Mouse (Mus musculus): Measurements from ENCODE around the gene Proser3. TPM values are rescaled to one million over a fixed set of nuclear protein-coding genes. Genes with fewer than 3 reads are reported as not detected.
A peak's percentile ranks its signal among the peaks of the same experiment; 100 is the strongest.

Gene Proser3
- polyA plus RNA-seq, 1 experiment from 2014 or later = 11.0 TPM

DNA sequence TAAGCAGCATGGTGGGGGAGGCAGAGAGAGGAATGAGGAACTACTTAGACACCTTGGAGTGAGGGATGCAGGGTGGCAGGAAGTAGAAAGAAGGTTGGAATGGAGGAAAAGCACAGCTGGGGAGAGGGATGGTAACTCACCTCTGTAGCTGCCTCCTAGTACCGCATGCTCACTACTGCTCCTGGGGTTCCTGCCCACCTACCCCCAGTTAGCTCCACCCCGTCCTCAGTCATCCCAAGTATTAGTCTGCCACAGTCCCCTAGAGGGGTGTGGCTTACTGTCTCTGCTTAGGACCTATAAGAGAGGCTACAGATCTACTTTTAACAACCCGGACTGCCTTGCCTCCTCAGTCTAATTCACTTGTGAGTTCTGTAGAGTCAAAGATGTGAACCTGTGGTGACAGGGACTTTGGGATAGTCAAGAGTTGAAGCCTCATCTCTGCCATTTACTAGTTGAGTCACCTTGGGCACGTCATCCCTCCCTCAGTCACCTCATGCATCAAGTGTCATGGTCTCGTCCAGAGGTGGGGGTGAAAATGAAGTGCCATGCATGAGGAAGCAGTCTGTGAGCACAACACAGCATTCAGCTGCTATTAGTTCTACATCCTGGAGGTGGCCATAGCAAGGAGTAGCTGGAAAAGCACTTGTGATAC lies 40.8 kb upstream of the Proser3 start:
- Histone ChIP-seq H3K4me1 (replicated peaks; ENCODE audit: control insufficient read depth, insufficient read depth, low read length) (no peaks in the 10 kb centered on the region; the same call in 1 of the 2 replicates), H3K4me3 (replicated peaks; ENCODE audit: low read length) (no peak overlapping the region), H3K9ac (no peak overlapping the region), H3K9me3 (ENCODE audit: control insufficient read depth, low read length) (no peaks in the 10 kb centered on the region), H3K36me3 (replicated peaks; ENCODE audit: control insufficient read depth, insufficient read depth) (no peaks in the 10 kb centered on the region), H3K27me3 (ENCODE audit: control insufficient read depth, insufficient read depth, low read length) (no peaks in the 10 kb centered on the region), H3K27ac (no peak overlapping the region), H3K4me2 (replicated peaks) (no peak overlapping the region)
- no peak for ATAC-seq (ENCODE audit: low FRiP score)
- WGBS = 58% methylated on average over 5 of the region's 5 CpGs
- no peak for DNase-seq (ENCODE audit: low spot score)

DNA sequence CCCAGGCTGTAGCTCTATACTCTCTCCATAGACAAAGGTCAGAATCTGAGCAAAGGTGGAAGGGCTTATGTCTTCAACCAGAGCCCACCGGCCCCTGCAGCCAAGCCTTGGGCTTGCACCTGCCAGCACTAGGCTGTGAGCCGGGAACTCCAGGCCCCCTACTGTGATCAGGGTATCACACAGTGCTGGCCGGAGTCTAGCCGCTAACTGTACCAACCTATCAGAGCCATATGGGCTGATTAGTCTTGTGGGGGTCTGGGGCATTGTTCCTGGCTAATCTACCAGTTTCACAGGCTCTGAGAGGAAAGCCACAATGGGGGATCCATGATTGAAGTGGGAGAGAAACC lies 39.5 kb upstream of the Proser3 start:
- Histone ChIP-seq H3K27me3 (ENCODE audit: control insufficient read depth, insufficient read depth, low read length) (no peaks in the 10 kb centered on the region), H3K36me3 (replicated peaks; ENCODE audit: control insufficient read depth, insufficient read depth) (peaks cover 3% of the 10 kb centered on the region; the same call in 1 of the 2 replicates), H3K4me3 (replicated peaks; ENCODE audit: low read length) (no peak overlapping the region), H3K27ac (no peak overlapping the region), H3K9me3 (ENCODE audit: control insufficient read depth, low read length) (no peaks in the 10 kb centered on the region), H3K9ac (no peak overlapping the region), H3K4me2 (replicated peaks) (no peak overlapping the region), H3K4me1 (replicated peaks; ENCODE audit: control insufficient read depth, insufficient read depth, low read length) (peaks cover 9% of the 10 kb centered on the region)
- no peak for ATAC-seq (ENCODE audit: low FRiP score)
- WGBS = 32% methylated on average over 4 of the region's 4 CpGs
- no peak for DNase-seq (ENCODE audit: low spot score)

DNA sequence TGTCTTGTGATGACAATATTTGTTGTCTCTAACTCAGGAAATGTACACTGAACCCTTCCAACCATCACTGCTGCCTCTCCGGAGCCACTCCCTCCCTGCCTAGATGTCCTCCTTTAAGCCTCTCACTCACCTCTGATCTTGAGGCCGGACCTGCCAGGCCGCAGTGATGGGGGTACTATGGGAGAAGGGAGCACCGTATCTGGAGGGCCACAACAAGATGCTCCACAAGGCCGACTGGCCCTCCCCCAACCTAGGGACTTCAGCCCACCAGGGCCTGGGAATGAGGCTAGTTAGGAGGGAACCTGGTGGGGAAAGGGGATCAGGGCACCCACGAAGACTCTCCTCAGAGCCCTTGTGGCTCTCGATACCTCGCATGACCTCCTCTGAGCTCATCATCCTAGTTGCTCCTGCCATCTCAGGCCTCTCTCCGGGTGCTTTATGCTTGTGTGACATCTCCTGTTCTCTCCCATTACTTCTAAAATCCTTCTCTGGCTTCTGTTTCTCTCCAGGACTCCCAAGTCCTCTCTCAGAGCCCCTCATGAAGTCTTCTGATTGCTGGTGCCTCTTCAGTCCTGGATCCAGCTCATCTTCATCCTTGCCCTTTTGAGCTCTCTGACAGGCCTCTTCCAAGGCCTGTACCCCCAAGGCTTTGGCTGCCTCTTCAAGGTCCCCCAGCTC lies 39.0 kb upstream of the Proser3 start:
- H3K27ac ChIP-seq = no peak overlapping the region
- no peaks in the 10 kb centered on the region for H3K9me3 ChIP-seq (ENCODE audit: control insufficient read depth, low read length)
- H3K9ac ChIP-seq = no peak overlapping the region
- WGBS = 85% methylated on average over 9 of the region's 9 CpGs
- no peaks in the 10 kb centered on the region for H3K27me3 ChIP-seq (ENCODE audit: control insufficient read depth, insufficient read depth, low read length)
- H3K4me2 ChIP-seq (replicated peaks) = no peak overlapping the region
- no peak overlapping the region for H3K4me3 ChIP-seq (replicated peaks; ENCODE audit: low read length)
- H3K36me3 ChIP-seq (replicated peaks; ENCODE audit: control insufficient read depth, insufficient read depth) = peaks cover 8% of the 10 kb centered on the region
- ATAC-seq (ENCODE audit: low FRiP score) = no peak
- peaks cover 10% of the 10 kb centered on the region for H3K4me1 ChIP-seq (replicated peaks; ENCODE audit: control insufficient read depth, insufficient read depth, low read length)
- no peak for DNase-seq (ENCODE audit: low spot score)

DNA sequence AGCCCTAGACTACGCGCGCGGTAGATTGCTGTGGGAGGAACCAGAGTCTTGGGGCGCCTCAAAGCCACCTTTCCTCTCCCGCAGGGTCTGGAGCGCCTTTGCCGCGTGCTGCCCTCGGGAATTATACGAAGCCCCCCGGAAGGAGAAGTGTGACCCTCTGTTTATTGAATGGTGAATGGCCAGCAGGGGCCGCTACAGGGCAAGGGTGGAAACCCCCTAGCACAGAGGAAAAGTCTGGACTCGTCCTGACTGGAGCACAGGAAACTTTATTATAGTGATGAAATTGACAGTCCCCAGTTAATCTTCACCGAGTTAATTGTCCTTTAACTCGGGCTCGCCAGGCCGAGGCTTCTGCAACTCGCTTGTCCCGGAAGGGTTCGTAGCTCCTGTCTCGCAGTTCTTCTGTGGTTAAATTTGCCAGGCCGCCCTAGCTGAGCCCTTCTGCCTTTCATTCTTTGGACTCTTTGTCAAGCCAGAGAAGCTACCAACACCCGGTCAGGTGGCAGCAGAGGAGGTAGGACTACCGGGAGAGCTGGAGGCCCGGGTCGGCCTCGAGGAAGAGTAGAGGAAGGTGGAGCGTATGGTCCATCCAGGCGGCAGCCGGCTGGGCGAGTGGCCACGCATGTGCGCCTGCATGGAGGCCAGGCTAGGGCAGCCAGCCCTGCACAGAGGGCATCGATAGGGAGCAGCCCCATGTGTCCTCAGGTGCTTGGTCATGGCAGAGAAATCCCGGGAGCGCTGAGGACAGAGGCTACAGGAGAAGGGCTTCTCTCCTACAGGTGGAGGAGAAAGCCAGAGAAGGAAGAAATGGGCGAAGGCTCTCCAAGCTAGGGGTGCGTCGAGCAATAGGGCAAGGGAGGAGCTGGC lies 37.6 kb upstream of the Proser3 start:
- Histone ChIP-seq H3K36me3 (replicated peaks; ENCODE audit: control insufficient read depth, insufficient read depth) (peaks cover 22% of the 10 kb centered on the region), H3K4me1 (replicated peaks; ENCODE audit: control insufficient read depth, insufficient read depth, low read length) (peaks cover 10% of the 10 kb centered on the region), H3K9ac (peak overlapping the region; percentile 98), H3K4me2 (replicated peaks) (peak overlapping the region; percentile 57), H3K27me3 (ENCODE audit: control insufficient read depth, insufficient read depth, low read length) (no peaks in the 10 kb centered on the region), H3K9me3 (ENCODE audit: control insufficient read depth, low read length) (no peaks in the 10 kb centered on the region), H3K27ac (peak overlapping the region; percentile 94), H3K4me3 (replicated peaks; ENCODE audit: low read length) (peak overlapping the region; percentile 85)
- WGBS = 31% methylated on average over 39 of the region's 40 CpGs
- peak; percentile 56 for ATAC-seq (ENCODE audit: low FRiP score)
- peak; percentile 88 for DNase-seq (ENCODE audit: low spot score)

DNA sequence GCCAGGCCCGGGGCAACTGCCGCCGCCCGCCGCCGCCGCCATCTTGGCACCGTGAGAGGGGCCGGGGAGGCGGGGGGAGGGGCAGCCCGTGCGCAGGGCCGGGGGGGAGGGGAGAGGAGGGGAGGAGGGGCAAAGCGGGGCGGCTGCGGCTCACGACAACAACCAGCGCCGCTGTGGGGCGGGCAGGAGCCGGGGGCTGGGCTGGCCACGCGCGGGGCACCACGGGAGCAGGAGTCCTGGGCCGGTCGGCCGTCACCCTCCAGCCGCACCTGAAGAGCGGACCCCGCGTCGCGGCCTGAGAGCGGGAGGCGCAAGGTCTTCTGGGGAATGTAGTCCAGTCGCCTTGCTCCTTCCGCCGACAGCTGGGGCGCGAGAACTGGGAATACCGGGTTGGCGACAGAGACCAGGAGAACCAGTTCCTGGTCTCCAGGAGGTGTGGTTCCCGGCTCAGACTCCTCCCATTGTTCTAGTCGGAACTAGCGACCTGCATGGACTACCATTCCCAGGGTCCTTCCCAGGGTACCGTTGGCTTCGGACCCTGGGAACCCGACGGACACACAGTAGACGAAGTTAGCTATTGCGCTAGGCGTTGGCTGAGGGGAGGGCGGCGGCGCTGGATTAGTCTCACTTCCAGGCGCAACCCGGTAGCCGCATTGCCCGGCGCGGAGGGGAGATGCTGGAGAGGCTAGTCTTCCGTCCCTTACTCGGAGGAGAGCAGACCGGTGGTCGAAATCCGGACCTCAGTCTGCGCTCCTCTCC lies 36.8 kb upstream of the Proser3 start, which contains the start of gene Kmt2b:
Gene Kmt2b (minus strand): TSS at position 51 of the 759 bp plus-strand sequence.
- Histone ChIP-seq H3K4me3 (replicated peaks; ENCODE audit: low read length) (peak within 1 kb of the TSS; percentile 85), H3K4me2 (replicated peaks) (peak within 1 kb of the TSS; percentile 93), H3K27ac (peak within 1 kb of the TSS; percentile 94), H3K27me3 (ENCODE audit: control insufficient read depth, insufficient read depth, low read length) (no peaks in the 10 kb centered on the region), H3K9me3 (ENCODE audit: control insufficient read depth, low read length) (no peaks in the 10 kb centered on the region), H3K9ac (peak within 1 kb of the TSS; percentile 98), H3K4me1 (replicated peaks; ENCODE audit: control insufficient read depth, insufficient read depth, low read length) (peaks cover 10% of the 10 kb centered on the region), H3K36me3 (replicated peaks; ENCODE audit: control insufficient read depth, insufficient read depth) (peaks cover 30% of the 10 kb centered on the region)
- ATAC-seq (ENCODE audit: low FRiP score) (peak; percentile 95), DNase-seq (ENCODE audit: low spot score) (peak; percentile 93)
- under 1% methylated on average over 57 of the region's 68 CpGs for WGBS

DNA sequence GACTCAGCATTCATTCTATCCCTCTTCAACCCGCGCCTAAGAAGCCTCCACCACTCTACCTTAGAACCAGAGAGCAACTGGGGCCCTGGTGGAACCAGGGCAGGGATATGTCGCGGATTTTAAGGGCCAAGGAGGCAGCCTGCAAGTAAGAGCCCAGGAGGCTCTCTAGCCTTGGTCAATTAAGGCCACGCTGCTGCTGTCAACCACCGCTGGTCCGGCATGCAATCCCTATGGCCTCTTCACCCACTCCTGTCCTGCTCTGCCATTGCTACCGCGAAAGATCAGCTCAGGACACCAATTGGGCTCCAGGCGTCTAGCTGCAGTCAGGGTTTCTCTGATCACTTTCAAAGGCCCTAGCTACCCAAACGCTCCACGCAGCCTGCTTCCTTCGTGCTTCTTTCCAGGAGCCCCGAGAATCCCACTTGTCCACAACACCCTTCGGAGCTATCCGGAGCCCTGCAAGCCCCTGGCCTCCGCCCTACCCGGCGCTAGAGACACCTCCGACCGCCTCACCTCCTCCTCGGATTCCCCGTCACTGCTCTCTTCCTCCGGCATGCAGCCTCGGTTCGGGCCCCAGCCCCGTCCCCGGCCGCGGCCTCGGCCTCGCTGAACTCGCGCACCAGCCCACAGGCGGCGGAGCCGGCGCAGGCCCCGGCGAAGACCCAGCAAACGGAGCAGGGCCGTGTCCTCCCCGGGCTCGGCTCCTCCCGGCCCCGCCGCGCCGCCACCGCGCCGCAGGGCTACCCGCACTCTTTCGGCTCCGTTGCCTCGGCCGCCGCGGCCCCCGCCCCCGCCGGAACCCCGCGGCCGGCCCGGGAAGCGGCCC lies 36.0 kb upstream of the Proser3 start:
- Histone ChIP-seq H3K4me1 (replicated peaks; ENCODE audit: control insufficient read depth, insufficient read depth, low read length) (peaks cover 10% of the 10 kb centered on the region), H3K36me3 (replicated peaks; ENCODE audit: control insufficient read depth, insufficient read depth) (peaks cover 38% of the 10 kb centered on the region), H3K9ac (peak overlapping the region; percentile 98), H3K4me2 (replicated peaks) (peak overlapping the region; percentile 93), H3K27me3 (ENCODE audit: control insufficient read depth, insufficient read depth, low read length) (no peaks in the 10 kb centered on the region), H3K9me3 (ENCODE audit: control insufficient read depth, low read length) (no peaks in the 10 kb centered on the region), H3K27ac (peak overlapping the region; percentile 94), H3K4me3 (replicated peaks; ENCODE audit: low read length) (peak overlapping the region; percentile 85)
- 1% methylated on average over 53 of the region's 67 CpGs for WGBS
- peak; percentile 29 for DNase-seq (ENCODE audit: low spot score)
- peak; percentile 38 for ATAC-seq (ENCODE audit: low FRiP score)

DNA sequence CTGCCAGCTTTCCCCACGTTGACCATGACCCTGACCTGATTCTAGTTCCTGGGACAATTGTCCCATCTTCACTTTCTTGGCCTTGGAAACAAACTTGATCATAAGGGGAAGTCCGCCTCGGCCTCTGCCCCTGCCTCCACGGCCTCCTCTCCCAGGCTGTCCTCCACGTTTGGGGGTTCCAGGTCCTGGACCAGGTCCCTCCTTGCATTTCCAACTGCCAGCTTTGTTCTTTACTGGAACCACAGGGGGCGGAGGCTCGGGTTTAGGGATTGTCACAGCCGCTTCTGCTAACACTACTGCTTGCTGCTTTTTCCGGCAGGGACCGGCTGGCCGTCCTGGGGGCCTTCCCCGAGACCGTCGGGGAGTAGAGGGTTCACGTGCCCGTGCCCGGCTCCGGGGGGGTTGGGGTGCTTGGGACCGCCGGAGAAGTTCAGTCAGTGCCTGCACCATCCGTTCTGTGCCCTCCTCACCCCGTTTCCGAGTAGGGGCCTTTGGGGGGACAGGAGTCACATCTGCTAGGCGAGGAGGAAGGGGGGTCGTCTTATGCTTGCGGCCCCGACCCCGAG lies 34.4 kb upstream of the Proser3 start:
- Histone ChIP-seq H3K27ac (no peak overlapping the region), H3K4me3 (replicated peaks; ENCODE audit: low read length) (peak overlapping the region; percentile 85), H3K4me1 (replicated peaks; ENCODE audit: control insufficient read depth, insufficient read depth, low read length) (peaks cover 10% of the 10 kb centered on the region), H3K27me3 (ENCODE audit: control insufficient read depth, insufficient read depth, low read length) (no peaks in the 10 kb centered on the region), H3K9ac (peak overlapping the region; percentile 98; the same call in 1 of the 2 replicates), H3K9me3 (ENCODE audit: control insufficient read depth, low read length) (no peaks in the 10 kb centered on the region), H3K4me2 (replicated peaks) (peak overlapping the region; percentile 93), H3K36me3 (replicated peaks; ENCODE audit: control insufficient read depth, insufficient read depth) (peaks cover 53% of the 10 kb centered on the region)
- no peak for ATAC-seq (ENCODE audit: low FRiP score)
- no peak for DNase-seq (ENCODE audit: low spot score)
- WGBS = 91% methylated on average over 28 of the region's 28 CpGs

DNA sequence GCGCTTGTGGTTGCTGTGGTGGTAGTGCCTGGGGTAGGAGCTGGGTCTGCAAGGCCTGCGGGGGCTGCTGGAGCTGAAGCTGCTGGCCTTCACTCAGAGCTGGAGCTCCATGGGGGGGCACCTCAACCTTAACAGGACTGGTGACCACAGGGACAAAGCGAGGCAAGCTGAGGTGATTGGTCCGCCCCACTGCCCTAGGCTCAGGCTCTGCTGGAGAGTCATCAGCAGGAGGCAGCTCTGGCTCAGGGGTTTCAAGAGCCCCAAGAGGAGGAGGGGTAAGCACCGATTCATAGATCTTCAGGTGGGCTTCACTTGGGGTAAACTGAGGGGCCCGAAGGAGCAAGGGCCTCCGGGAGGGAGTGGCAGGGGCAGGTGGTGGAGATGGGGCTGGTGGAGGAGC lies 33.1 kb upstream of the Proser3 start:
- ATAC-seq (ENCODE audit: low FRiP score) = no peak
- WGBS = 94% methylated on average over 7 of the region's 7 CpGs
- Histone ChIP-seq H3K27ac (no peak overlapping the region), H3K27me3 (ENCODE audit: control insufficient read depth, insufficient read depth, low read length) (no peaks in the 10 kb centered on the region), H3K4me3 (replicated peaks; ENCODE audit: low read length) (no peak overlapping the region), H3K4me1 (replicated peaks; ENCODE audit: control insufficient read depth, insufficient read depth, low read length) (peaks cover 10% of the 10 kb centered on the region), H3K4me2 (replicated peaks) (no peak overlapping the region), H3K9ac (no peak overlapping the region), H3K9me3 (ENCODE audit: control insufficient read depth, low read length) (no peaks in the 10 kb centered on the region), H3K36me3 (replicated peaks; ENCODE audit: control insufficient read depth, insufficient read depth) (peaks cover 67% of the 10 kb centered on the region)
- no peak for DNase-seq (ENCODE audit: low spot score)
